Mouse (Mus musculus): ENCODE data around the gene Ifnar1. TPM values are rescaled to one million over a fixed set of nuclear protein-coding genes. Genes with fewer than 3 reads are reported as not detected.
A peak's percentile ranks its signal among the peaks of the same experiment; 100 is the strongest.

Ifnar1 gene
- polyA plus RNA-seq, 1 experiment from 2014 or later, result 56.0 TPM

GRCm38 (mm10) chr16:91484387-91484786 lies 651 bp upstream of the Ifnar1 start:
- WGBS, result 52% methylated on average over 17 of the region's 17 CpGs
- DNase-seq (ENCODE audit: low spot score), result no peak

GRCm38 (mm10) chr16:91485841-91486240 lies 803 bp downstream of the Ifnar1 start:
- Histone ChIP-seq H3K27me3 (ENCODE audit: control insufficient read depth, insufficient read depth, low read length) (no peaks in the 10 kb centered on the region), H3K9ac (ENCODE audit: low read length) (peak overlapping the region; percentile 95), H3K36me3 (ENCODE audit: control insufficient read depth, insufficient read depth, low read length) (peaks cover 6% of the 10 kb centered on the region), H3K4me1 (ENCODE audit: control insufficient read depth, insufficient read depth, low read length) (peaks cover 3% of the 10 kb centered on the region; the same call in 1 of the 2 replicates), H3K27ac (ENCODE audit: low read depth, low read length) (no peak overlapping the region), H3K4me2 (ENCODE audit: low read depth) (peak overlapping the region; percentile 69), H3K4me3 (ENCODE audit: low read depth, low read length) (peak overlapping the region; percentile 90), H3K9me3 (ENCODE audit: control insufficient read depth, low read length) (no peaks in the 10 kb centered on the region)
- WGBS, result 42% methylated on average over 5 of the region's 5 CpGs
- DNase-seq (ENCODE audit: low spot score), result no peak
- ATAC-seq (ENCODE audit: insufficient read depth, low FRiP score, low TSS enrichment), result no peak

More at GRCm38 (mm10) chr16:91484387-91484786, 651 bp upstream of the Ifnar1 start:
- Histone ChIP-seq H3K4me3 (ENCODE audit: low read depth, low read length) (peak overlapping the region; percentile 90), H3K4me2 (ENCODE audit: low read depth) (peak overlapping the region; percentile 69), H3K27ac (ENCODE audit: low read depth, low read length) (peak overlapping the region; percentile 92), H3K9ac (ENCODE audit: low read length) (peak overlapping the region; percentile 95), H3K9me3 (ENCODE audit: control insufficient read depth, low read length) (no peaks in the 10 kb centered on the region), H3K36me3 (ENCODE audit: control insufficient read depth, insufficient read depth, low read length) (no peaks in the 10 kb centered on the region), H3K27me3 (ENCODE audit: control insufficient read depth, insufficient read depth, low read length) (no peaks in the 10 kb centered on the region), H3K4me1 (ENCODE audit: control insufficient read depth, insufficient read depth, low read length) (peaks cover 3% of the 10 kb centered on the region; the same call in 1 of the 2 replicates)
- ATAC-seq (ENCODE audit: insufficient read depth, low FRiP score, low TSS enrichment), result peak; percentile 40

- H3K9me3 ChIP-seq (ENCODE audit: control insufficient read depth, low read length), result no peaks in the 10 kb centered on the region
- no peak overlapping the region for H3K4me3 ChIP-seq (ENCODE audit: low read depth, low read length)
- peaks cover 6% of the 10 kb centered on the region for H3K36me3 ChIP-seq (ENCODE audit: control insufficient read depth, insufficient read depth, low read length)
- no peak for ATAC-seq (ENCODE audit: insufficient read depth, low FRiP score, low TSS enrichment)
- peaks cover 3% of the 10 kb centered on the region; the same call in 1 of the 2 replicates for H3K4me1 ChIP-seq (ENCODE audit: control insufficient read depth, insufficient read depth, low read length)
- no peak overlapping the region for H3K4me2 ChIP-seq (ENCODE audit: low read depth)
- H3K27me3 ChIP-seq (ENCODE audit: control insufficient read depth, insufficient read depth, low read length), result no peaks in the 10 kb centered on the region
- DNase-seq (ENCODE audit: low spot score), result no peak
- H3K27ac ChIP-seq (ENCODE audit: low read depth, low read length), result no peak overlapping the region
- H3K9ac ChIP-seq (ENCODE audit: low read length), result no peak overlapping the region
- 89% methylated on average over 2 of the region's 2 CpGs for WGBS
These were observed 3.0 kb downstream of the Ifnar1 start for GRCm38 (mm10) chr16:91488066-91488465.

- DNase-seq (ENCODE audit: low spot score), result no peak
- no peak overlapping the region for H3K4me2 ChIP-seq (ENCODE audit: low read depth)
- 92% methylated on average over 4 of the region's 4 CpGs for WGBS
- peaks cover 14% of the 10 kb centered on the region for H3K36me3 ChIP-seq (ENCODE audit: control insufficient read depth, insufficient read depth, low read length)
- no peak overlapping the region for H3K27ac ChIP-seq (ENCODE audit: low read depth, low read length)
- no peak overlapping the region for H3K9ac ChIP-seq (ENCODE audit: low read length)
- H3K4me1 ChIP-seq (ENCODE audit: control insufficient read depth, insufficient read depth, low read length), result peaks cover 2% of the 10 kb centered on the region; the same call in 1 of the 2 replicates
- ATAC-seq (ENCODE audit: insufficient read depth, low FRiP score, low TSS enrichment), result no peak
- no peak overlapping the region for H3K4me3 ChIP-seq (ENCODE audit: low read depth, low read length)
- H3K27me3 ChIP-seq (ENCODE audit: control insufficient read depth, insufficient read depth, low read length), result no peaks in the 10 kb centered on the region
- H3K9me3 ChIP-seq (ENCODE audit: control insufficient read depth, low read length), result no peaks in the 10 kb centered on the region
These were observed 5.9 kb downstream of the Ifnar1 start for GRCm38 (mm10) chr16:91490897-91491296.

- H3K4me2 ChIP-seq (ENCODE audit: low read depth), result no peak overlapping the region
- peaks cover 19% of the 10 kb centered on the region for H3K36me3 ChIP-seq (ENCODE audit: control insufficient read depth, insufficient read depth, low read length)
- ATAC-seq (ENCODE audit: insufficient read depth, low FRiP score, low TSS enrichment) (no peak), DNase-seq (ENCODE audit: low spot score) (no peak)
- no peaks in the 10 kb centered on the region for H3K4me1 ChIP-seq (ENCODE audit: control insufficient read depth, insufficient read depth, low read length)
- no peaks in the 10 kb centered on the region for H3K27me3 ChIP-seq (ENCODE audit: control insufficient read depth, insufficient read depth, low read length)
- 95% methylated on average over 3 of the region's 3 CpGs for WGBS
- H3K27ac ChIP-seq (ENCODE audit: low read depth, low read length), result no peak overlapping the region
- no peak overlapping the region for H3K9ac ChIP-seq (ENCODE audit: low read length)
- H3K9me3 ChIP-seq (ENCODE audit: control insufficient read depth, low read length), result no peaks in the 10 kb centered on the region
- no peak overlapping the region for H3K4me3 ChIP-seq (ENCODE audit: low read depth, low read length)
These were observed 6.4 kb downstream of the Ifnar1 start for GRCm38 (mm10) chr16:91491473-91491872.

GRCm38 (mm10) chr16:91495501-91495900 lies 10.5 kb downstream of the Ifnar1 start:
- no peak overlapping the region for H3K27ac ChIP-seq (ENCODE audit: low read depth, low read length)
- H3K4me3 ChIP-seq (ENCODE audit: low read depth, low read length), result no peak overlapping the region
- peaks cover 28% of the 10 kb centered on the region for H3K36me3 ChIP-seq (ENCODE audit: control insufficient read depth, insufficient read depth, low read length)
- H3K4me2 ChIP-seq (ENCODE audit: low read depth), result no peak overlapping the region
- no peaks in the 10 kb centered on the region for H3K27me3 ChIP-seq (ENCODE audit: control insufficient read depth, insufficient read depth, low read length)
- H3K9ac ChIP-seq (ENCODE audit: low read length), result no peak overlapping the region
- ATAC-seq (ENCODE audit: insufficient read depth, low FRiP score, low TSS enrichment) (no peak), DNase-seq (ENCODE audit: low spot score) (no peak)
- H3K9me3 ChIP-seq (ENCODE audit: control insufficient read depth, low read length), result no peaks in the 10 kb centered on the region
- WGBS, result 86% methylated on average over 4 of the region's 4 CpGs
- H3K4me1 ChIP-seq (ENCODE audit: control insufficient read depth, insufficient read depth, low read length), result no peaks in the 10 kb centered on the region

GRCm38 (mm10) chr16:91496206-91496605 lies 11.2 kb downstream of the Ifnar1 start:
- Histone ChIP-seq H3K27ac (ENCODE audit: low read depth, low read length) (no peak overlapping the region), H3K4me1 (ENCODE audit: control insufficient read depth, insufficient read depth, low read length) (no peaks in the 10 kb centered on the region), H3K4me3 (ENCODE audit: low read depth, low read length) (no peak overlapping the region), H3K4me2 (ENCODE audit: low read depth) (no peak overlapping the region), H3K27me3 (ENCODE audit: control insufficient read depth, insufficient read depth, low read length) (no peaks in the 10 kb centered on the region), H3K9me3 (ENCODE audit: control insufficient read depth, low read length) (no peaks in the 10 kb centered on the region), H3K9ac (ENCODE audit: low read length) (no peak overlapping the region), H3K36me3 (ENCODE audit: control insufficient read depth, insufficient read depth, low read length) (peaks cover 31% of the 10 kb centered on the region)
- DNase-seq (ENCODE audit: low spot score) (no peak), ATAC-seq (ENCODE audit: insufficient read depth, low FRiP score, low TSS enrichment) (no peak)
- 98% methylated on average over 17 of the region's 17 CpGs for WGBS

GRCm38 (mm10) chr16:91496766-91497165 lies 11.7 kb downstream of the Ifnar1 start:
- H3K27me3 ChIP-seq (ENCODE audit: control insufficient read depth, insufficient read depth, low read length), result no peaks in the 10 kb centered on the region
- H3K4me1 ChIP-seq (ENCODE audit: control insufficient read depth, insufficient read depth, low read length), result no peaks in the 10 kb centered on the region
- peaks cover 31% of the 10 kb centered on the region for H3K36me3 ChIP-seq (ENCODE audit: control insufficient read depth, insufficient read depth, low read length)
- H3K4me2 ChIP-seq (ENCODE audit: low read depth), result no peak overlapping the region
- 98% methylated on average over 3 of the region's 3 CpGs for WGBS
- no peaks in the 10 kb centered on the region for H3K9me3 ChIP-seq (ENCODE audit: control insufficient read depth, low read length)
- no peak overlapping the region for H3K9ac ChIP-seq (ENCODE audit: low read length)
- H3K27ac ChIP-seq (ENCODE audit: low read depth, low read length), result no peak overlapping the region
- no peak overlapping the region for H3K4me3 ChIP-seq (ENCODE audit: low read depth, low read length)
- ATAC-seq (ENCODE audit: insufficient read depth, low FRiP score, low TSS enrichment), result no peak
- no peak for DNase-seq (ENCODE audit: low spot score)

GRCm38 (mm10) chr16:91498041-91498440 lies 13.0 kb downstream of the Ifnar1 start:
- DNase-seq (ENCODE audit: low spot score), result no peak
- no peaks in the 10 kb centered on the region for H3K27me3 ChIP-seq (ENCODE audit: control insufficient read depth, insufficient read depth, low read length)
- peaks cover 34% of the 10 kb centered on the region for H3K36me3 ChIP-seq (ENCODE audit: control insufficient read depth, insufficient read depth, low read length)
- no peak overlapping the region for H3K27ac ChIP-seq (ENCODE audit: low read depth, low read length)
- H3K9me3 ChIP-seq (ENCODE audit: control insufficient read depth, low read length), result no peaks in the 10 kb centered on the region
- no peaks in the 10 kb centered on the region for H3K4me1 ChIP-seq (ENCODE audit: control insufficient read depth, insufficient read depth, low read length)
- 91% methylated on average over 7 of the region's 7 CpGs for WGBS
- H3K9ac ChIP-seq (ENCODE audit: low read length), result no peak overlapping the region
- H3K4me3 ChIP-seq (ENCODE audit: low read depth, low read length), result no peak overlapping the region
- no peak overlapping the region for H3K4me2 ChIP-seq (ENCODE audit: low read depth)
- ATAC-seq (ENCODE audit: insufficient read depth, low FRiP score, low TSS enrichment), result no peak

Data from neural tube, embryonic 11.5 days (tissue).